Mouse (Mus musculus) layer of hippocampus, postnatal 36 days (tissue): ENCODE data around the gene Itpr2. TPM values are rescaled to one million over a fixed set of nuclear protein-coding genes. Genes with fewer than 3 reads are reported as not detected.

Experiments used
- DNase-seq, 2 experiments: peaks; one replicate each; pipeline ENCODE4 v3.0.0; 2022
- total RNA-seq, 2 experiments: library from RNA; stranded (reverse); gene quantifications; 2 replicates each; pipeline ENCODE4 v1.2.3; 2021

Gene Itpr2
- total RNA-seq, 2 experiments from 2014 or later = 15.7 to 21.3 TPM

DNA sequence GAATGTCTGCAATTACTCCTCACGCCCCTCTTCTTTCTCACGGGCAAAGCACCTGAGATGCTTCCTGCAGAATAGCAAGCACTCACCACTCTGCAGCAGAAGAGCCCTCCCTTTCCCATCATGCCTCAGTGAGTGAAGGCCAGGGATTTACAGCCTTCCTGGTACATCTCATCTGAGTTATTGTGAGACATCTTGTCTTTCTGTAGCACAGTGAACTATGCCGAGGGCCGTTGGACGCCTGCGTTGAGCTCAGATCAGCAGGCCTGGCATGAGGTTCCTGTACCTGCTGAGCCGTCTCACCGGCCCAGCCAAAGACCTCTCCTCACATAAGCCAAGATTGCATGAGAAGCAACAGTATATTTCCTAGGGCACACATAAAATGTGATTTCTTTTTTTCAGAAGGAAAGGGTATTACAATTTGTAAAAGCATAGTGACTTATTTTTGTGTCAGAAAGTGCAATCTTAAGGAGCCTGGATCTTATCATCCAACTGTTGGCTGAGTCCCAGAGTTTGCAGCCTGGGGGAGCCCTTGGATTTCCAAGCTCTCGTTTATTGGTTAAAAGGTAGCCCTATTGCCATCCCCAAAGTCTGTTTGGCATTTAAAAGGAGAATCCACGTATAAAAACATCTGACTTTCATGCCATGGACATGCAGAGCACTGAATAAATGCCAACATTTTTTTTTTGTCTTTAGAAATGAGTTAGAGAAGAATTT is 158.2 kb downstream of the Itpr2 start:
- DNase-seq = no peak

DNA sequence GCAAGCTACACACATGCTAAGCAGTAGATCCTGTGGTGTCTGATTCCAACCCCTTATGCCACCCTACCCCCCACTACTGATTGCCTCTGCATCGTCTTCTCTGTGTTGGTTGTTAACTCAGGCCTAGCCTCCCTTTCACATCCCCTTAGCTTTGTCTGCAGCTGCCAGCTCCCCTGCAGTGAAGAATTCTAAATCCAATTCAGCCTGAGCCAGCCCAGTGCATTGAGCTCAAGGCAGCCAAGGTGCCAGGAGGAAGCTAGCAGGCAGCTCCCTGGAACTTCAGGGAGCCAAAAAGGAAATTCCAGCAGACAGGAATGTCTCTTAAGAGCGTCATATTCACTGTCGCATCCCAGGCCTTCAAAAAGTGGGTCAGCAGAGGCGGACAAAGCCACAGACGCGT is 159.0 kb downstream of the Itpr2 start:
- DNase-seq = peak in 1 of 2 experiments; percentile 24

DNA sequence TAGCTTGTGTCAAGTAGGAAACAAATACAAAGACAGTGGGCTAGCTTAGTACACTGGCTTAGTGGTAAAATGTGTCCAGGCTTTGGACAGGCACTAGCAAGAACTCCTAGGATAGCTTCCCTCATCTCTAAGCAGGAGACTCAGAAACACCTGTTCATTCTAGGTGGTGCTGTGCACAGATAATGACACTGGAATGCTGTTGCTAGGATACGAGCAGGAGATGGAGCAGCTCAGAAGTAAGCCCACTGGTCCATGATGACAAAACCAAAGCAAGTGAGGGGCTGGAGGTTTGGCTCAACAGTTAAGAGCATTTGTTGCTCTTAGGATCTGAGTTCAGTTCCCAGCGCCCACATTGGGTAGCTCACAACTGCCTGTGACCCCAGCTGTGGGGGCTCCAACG is 160.1 kb downstream of the Itpr2 start:
- no peak for DNase-seq

DNA sequence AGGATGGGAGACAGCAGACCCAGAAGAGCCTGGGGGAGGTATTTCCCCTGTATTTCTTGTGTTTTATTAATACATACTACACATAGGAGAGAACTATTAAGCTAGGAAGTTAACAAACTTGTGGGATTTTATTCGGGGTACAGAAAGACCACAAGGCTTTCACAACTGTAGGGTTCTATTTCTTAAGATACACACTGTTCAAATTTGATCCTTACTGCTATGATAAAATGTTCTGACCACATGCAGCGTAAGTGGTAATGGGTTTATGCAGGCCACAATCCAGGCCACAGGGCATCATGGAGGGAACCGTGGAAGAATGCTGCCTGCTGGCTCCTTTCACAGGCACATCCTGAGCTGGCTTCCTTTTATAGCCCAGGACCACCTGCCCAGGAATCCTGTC is 160.6 kb downstream of the Itpr2 start:
- DNase-seq = no peak

DNA sequence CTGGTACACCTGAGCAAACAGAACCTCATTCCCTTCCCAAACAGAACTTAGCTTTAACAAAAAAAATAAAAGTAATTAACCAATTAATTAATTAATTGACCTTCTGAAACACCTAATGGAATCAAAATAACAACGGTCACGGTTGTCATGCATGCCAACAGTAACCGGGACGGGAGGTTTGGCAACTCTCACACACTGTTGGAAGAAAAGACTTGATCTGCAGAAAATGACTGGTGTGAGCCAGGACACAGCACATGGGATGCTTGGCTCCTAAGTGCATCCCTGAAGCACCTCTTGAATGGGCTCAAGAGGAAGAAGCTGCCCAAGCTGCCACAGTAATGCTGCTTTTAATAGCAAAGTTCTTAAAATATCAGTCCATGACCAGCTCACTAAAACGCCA is 161.1 kb downstream of the Itpr2 start:
- no peak for DNase-seq

DNA sequence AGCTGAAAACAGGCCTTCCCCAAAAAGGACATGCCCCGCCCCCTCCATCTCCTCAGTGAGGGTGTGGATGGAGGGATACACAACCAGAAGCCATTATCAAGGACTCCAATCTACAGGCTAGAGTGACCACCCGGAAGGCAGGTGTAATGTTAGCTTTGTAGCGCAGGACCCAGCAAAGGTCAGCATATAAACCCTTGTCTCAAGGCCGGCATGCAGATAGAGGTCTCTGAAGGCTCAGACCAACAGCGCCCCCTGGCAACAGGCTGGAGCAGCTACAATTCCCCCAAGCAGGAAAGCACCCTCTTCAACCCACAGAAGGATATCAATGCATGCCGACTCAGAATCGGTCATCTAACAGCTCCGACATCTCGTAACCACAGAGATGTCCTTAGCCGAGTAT is 162.2 kb downstream of the Itpr2 start:
- DNase-seq = peak; percentile 12 to 27

DNA sequence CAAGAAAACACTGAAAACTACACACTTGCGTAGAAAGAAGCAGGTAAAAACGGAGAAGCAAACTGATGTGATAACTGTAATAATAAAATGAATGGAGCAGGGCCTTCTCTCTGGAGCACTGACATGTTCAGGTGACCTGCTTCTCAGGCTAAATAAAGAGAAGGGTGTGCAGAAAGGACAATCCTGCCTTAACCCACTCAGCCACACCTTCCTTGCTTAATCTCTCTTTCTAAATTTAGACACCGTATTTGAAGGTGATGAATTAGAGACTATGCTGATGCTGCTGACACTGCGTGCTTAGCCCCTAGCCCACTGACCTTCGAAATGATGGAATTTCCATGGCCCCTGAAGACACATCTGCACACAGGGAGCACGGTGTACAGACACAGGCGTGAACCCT is 164.8 kb downstream of the Itpr2 start:
- DNase-seq = no peak

DNA sequence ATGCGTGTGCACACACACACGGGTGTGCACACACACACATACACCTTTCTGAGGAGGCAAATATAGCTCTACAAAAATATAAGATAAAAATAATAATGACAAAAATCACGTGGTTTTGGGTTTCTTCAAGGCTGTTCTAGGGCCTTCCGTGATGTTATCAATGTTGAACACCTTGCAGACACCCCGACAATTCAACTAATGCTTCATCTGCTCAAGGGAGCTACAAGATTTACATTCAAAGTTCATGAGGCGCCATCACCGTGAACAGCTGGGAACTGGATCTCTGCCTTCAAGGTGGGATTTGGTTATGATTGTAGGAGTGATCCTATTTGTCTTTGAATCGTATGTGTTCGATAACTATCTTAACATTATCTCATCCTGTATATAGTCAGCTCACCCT is 166.8 kb downstream of the Itpr2 start:
- no peak for DNase-seq

DNA sequence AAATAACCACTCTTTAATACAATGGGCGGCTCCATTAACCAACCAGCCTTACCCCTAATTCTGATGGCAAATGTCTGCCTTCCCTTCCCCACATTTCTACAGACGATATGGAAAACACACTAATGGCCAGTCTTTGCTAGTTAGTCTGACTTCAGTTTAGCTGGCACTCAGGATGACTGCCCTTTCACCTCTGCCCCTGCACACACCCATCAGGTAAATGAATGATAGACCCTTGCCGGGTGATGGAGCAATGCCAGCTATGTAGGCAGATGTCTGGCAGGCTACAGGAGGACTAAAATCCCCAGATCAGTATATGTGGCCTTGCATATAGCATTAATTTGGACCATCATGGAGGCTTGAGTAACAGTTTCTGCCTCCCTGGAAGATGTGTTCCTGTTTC is 168.5 kb downstream of the Itpr2 start:
- DNase-seq = no peak

DNA sequence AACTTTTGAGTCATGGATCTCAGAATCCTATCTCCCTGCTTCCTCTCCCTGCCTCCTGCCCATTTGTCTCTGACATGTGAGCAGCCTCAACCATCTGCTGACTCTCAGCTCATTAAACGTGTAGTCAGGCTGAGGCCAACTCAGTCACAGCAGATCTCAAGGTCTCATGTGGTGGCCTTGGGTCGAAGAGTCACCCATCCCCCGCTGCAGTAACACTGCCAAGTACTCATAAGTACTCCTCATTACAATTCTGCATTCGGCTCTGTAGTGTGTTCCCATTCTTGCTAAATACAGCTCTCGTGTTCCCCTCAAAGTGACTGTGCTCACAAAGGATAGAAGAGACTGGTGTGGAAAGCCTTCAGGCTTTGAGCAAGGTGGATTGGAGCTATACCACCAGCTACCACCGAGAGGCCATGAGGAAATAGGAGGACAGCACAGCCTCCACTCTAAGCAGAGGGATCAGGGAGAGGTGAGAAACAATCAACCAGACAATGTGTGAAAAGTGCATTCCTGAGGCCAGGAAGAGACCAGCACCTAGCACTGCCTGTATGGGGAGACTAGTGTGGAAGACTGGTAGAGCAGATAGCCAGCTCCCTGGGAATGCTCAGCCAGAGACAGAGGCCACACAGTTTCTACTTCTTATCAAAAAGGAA is 170.9 kb downstream of the Itpr2 start:
- peak in 1 of 2 experiments; percentile 22 for DNase-seq

DNA sequence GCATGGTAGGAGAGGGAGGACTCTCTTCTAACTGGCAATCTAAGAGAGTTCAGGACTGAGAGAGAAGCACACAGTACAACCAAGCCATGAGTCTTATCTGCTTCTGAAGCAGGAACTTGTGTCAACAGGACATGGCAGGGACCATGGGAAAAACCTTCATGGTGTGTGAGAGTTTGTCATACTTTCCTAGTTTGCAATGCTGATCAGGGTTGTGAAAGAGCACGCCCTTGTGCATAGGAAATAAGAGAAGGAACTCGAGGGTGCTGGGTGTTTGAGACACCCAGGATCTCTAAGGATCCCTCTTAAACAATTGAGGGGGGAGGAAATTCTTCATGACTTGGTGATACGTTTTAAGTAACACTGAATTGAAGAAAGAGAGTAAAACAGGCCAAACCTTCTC is 172.9 kb downstream of the Itpr2 start:
- DNase-seq = no peak

DNA sequence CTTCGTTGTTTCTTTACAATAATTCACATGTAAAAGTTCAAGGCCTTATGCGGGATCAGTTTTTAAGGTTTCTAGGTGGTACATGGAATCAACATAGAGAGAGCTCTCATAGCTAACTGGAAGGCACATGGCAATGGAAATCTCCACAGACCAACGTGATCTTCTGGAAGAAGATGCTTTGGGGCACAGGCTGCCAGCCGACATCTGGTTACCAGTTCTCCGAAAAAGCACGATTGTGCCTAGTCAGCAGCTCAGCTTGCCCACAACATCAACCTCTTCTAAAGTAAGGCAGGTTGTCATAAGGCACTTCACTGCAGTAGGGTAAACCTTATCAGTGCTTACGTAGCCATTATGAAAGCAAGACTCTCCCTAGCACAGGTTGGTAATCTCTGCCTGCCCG is 175.4 kb downstream of the Itpr2 start:
- no peak for DNase-seq

DNA sequence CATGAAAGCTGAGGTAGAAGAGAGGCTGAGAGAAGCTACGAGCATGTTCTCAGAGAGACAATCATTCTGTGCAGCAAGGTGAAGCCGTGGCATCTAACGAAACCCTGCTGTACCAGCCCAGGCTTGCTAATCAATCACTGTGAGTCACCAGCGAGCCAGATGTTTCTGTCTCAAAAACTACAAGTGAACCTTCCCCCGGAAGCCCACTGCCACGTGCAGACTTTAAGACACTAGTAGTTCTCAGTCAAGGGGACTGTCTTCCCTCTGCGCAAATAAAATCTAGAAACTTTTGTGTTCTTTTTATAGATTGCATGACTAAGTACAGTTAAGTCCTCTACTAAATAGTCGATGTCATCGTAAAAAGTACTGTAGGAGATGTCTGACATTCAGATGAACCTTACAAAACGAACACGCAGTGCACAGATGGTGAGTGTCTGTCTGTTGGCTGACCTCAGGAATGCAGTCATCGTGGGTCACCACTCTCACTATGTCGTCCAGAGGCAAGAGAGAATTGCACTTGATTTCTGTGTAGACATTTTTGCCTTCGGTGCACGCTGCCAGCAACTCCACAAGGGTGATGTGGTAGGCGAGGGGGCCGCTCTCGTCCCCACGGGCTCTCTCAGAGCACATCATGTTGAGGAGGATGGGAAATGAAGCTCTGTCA is 177.3 kb downstream of the Itpr2 start:
- no peak for DNase-seq

DNA sequence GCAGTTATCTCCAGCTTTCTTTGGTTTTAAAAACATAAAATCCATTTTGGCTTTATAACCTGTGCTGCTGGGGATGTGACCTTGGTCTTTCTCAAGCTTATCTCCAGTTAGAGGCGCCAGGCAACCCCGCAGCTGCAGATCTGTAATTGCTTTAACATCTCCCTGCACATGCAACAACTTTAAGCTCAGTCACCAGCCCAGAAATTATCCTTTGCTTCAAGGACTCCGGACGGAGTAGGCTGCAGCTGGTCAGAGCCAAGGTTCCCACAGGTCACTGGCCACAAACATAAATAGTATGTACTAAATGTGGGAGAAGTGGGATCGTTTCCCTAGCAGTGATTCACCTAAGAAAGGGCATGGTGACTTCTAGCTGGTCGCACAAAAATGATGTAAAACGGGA is 179.5 kb downstream of the Itpr2 start:
- DNase-seq = no peak

DNA sequence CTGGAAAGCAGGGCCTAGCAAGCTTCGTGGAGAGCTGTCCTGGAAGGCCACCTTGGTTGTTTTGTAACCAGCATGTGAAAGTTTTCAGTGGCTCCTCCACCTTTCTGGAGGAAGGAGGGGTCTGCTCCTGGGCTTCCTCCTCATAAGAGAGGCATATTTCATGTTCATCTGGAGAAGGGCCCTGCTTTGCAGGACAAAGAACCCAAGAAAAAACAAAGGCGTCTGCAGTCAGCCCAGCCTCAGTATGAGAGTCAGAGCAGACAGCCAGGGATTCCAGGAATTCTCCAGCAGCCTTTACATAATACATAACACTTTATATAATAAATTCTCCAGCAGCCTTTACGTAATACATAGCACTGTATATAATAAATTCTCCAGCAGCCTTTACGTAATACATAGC is 180.1 kb downstream of the Itpr2 start:
- no peak for DNase-seq

DNA sequence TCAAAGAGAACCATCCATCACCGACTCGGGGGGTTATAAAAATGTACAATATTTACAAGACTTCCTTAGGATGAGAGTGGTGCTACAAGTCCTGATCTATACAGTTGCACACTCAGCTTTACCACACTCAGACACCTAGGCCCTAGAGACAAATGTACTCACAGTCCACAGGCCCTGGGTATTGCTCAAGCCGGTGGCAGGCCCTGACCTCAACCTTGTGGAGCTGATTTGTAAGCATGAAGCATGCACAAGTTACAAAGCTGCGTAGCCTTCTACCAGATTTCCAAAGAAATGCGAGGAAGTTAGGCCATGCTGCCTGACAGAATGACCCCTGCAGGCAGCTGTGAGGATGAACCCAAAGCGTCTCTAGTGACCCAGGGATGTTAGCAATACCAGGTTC is 185.6 kb downstream of the Itpr2 start:
- DNase-seq = no peak

DNA sequence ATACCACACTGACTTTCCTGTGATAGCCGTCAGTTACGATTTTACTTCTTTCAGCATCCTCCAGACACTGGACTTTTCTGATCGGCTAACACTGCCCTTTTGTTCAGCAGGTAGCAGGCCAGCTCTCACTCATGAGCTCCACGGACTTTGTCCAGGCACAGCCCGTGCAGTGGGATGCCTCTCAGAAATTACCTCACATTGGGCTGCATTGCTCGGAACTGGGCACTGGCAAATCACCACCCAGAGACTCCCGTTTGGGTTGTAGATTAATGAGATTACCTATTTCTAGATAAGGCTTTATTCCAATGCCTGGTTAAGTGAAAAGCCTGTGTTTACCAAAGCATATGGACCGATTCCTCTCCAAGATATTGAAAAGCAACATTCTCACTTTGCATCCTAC is 186.9 kb downstream of the Itpr2 start:
- DNase-seq = no peak

DNA sequence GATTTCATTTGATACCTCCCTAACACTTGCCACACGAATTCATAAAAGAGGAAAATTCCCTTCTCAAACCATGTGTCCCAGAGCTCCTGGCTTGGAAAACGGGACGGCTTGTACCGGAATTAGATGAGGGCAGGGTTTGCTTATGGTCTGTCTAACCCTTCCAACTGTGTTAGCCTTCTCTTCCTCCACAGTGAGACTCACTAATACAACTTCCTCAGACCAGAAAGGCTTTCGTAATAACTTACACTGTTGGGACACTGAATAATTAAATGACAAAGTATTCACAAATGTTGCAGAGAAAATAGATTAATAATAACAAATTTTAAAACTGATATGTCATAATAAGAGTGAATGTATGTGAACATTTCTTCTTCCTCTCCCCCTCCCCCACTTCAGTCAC is 187.7 kb downstream of the Itpr2 start:
- no peak for DNase-seq

DNA sequence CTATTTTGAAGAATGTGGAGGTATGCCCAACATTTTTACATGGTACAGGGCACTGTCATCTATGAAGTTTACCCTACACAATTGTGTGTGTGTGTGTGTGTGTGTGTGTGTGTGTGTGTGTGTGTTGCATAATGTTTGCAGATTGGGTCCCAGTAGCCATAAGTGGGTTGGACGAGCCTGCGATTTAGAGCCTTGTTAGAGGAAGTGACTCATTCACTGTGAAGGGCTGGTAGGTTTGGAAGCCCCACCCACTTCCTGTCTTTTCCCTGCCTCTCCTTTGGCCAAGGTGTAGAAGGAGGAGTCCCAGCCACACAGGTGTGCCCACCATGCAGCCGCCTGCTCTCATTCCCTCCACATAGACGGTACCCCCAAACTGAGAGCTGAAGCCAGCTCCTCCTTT is 188.6 kb downstream of the Itpr2 start:
- DNase-seq = no peak

DNA sequence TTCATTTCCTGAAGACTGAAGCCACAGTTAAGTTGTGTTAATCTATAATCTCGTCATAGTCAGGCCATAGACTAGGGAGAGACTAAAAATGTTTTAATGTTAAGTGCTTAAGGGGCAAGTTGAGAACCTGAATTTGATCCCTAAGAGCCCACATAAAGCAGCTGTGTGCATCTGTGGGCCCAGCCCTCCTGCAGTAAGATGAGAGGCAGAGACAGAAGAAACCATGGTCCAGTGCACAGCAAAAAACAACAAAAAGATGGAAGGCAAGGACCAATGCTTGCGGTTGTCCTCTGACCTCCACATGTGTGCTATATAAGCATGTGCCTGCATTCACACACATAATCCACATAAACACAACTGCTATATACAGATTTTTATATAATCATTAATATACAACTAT is 191.8 kb downstream of the Itpr2 start:
- DNase-seq = no peak

DNA sequence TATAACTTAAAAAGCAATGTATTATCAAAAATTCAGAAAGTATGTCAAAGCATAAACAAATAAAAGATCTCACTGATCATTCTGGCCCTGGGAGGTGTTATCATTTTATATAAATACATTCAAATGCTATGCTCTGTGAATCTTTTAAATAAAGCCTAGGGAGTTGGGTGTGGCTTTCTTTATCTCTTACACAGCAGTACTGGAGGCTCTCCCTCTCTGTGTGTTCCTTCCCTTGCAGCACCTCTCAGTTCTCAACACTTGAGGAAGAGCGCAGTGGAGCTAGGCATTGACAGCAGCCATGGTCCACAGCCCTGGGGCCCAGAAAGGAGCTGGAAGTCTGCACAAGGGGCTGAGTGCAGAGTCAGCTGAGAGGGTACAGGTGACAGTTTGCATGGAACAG is 192.7 kb downstream of the Itpr2 start:
- DNase-seq = no peak

DNA sequence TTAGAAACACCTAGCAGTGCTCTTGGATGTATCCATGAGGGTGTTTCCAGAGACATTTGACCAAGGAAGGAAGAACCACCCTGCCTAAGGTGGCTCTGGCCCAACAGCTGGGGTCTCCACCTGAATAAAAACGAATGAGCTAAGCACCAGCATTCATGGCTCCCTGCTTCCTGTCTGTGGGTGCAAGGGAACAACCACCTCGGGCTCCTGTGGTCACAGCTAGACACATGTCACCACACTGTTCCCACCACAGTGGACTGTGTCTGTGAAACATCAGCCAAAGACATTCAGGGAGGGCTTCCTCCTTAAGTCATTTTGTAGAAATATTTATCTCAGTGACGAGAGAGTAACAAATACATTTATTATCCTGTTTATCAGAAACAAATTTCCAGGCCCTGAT is 196.0 kb downstream of the Itpr2 start:
- DNase-seq = no peak

DNA sequence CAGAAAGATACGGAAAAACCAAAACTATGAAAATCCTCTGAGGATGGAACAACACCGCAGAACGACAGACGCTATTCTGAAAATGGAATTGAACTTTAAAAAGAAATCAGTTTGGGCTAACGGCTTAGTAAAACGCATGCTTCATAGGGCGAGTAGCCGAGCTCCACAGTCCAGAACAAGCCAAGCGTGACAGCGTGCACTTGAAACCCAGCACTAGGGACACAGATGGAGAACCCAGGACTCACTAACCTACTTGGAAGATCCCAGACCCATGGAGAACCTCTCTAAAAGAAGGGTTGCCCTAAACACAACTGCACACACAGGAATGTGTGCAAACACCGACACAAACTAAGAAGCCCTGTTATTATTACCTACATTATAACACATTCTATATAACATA is 197.9 kb downstream of the Itpr2 start:
- DNase-seq = no peak

DNA sequence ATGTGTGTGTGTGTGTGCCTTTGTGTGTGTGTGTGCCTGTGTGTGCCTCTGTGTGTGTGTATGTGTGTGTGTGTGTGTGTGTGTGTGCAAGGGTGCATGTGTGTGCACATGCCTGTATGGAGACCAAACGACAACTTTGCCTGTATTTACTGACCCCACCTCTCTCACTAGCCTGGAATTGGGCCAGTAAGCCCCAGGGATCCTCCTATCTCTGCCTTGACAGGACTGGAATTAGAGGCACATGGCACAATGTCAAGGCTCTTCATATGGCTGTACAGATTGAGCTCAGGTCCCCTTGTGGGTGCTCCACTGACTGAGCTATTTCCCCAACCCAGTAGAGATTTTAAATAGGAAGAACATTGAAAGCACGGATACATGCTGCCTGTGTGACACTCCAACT is 198.7 kb downstream of the Itpr2 start:
- no peak for DNase-seq
